Mouse (Mus musculus) forelimb bud, embryonic 11.5 days (tissue): Measurements from ENCODE around the gene Clk2.
A peak's percentile ranks its signal among the peaks of the same experiment; 100 is the strongest.

ENCODE experiments used
- DNase-seq: peaks from one replicate; pipeline ENCODE4 v3.0.0-alpha.2; 2012; ENCODE audit warnings: low read depth, low spot score

The Clk2 gene

DNA sequence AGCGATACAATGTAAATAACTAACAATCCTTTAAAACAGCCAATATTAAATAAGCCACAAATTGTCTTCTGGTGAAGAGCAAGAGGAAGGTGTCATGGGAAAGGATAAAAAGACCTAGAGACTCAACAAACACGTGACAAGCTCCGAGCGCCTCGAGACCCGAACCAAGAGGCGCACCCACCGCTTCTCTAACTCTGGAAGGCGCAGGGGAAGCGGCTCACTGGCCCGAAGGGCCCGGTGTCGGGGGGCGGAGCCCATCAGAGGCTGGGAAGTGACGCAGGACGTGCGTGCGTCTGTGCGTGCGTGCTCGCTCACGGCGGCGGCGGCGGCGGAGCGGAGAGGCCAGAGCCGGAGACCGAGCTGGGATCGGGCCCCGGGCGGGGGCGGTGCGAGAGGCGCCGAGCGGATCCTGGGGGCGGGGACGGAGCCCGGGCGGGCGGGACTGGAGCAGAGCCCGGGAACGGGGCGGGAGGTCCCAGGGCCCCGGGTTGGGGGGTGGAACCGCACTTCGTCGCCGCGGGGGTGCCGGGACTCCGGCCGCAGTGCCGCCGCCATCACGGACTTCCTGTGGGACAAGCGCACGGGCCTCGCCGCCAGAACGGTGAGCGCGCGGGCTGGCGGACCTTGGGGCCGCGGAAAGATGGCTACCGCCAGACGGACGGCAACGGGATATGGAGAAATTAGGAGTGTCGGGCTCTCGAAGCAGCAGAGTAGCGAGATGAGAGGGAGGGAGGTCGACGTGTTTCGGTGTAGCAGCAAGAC, at the start of gene Clk2:
Clk2 (plus strand) TSS at position 290 of the 762 bp plus-strand sequence.
- peak; percentile 91 for DNase-seq

DNA sequence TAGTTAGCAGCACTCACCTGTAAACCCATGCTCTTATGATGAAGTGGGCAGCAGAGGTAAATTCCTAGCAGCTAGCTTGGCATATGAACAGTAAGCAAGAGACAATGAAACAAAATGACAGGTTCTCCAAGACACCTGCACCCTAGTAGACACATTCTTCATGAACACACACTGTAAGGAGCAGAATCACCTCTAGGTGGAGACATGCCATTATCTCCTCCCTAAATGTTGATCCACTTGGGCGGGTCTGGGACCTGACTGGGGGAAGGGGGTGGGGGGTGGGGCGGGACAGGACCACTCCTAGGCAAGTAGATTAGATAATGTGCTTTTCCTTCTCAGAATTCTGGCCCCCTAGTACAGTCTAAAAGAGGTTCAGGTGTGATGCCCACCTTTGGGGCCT, 49.1 kb upstream of the Clk2 start:
- DNase-seq, result no peak

DNA sequence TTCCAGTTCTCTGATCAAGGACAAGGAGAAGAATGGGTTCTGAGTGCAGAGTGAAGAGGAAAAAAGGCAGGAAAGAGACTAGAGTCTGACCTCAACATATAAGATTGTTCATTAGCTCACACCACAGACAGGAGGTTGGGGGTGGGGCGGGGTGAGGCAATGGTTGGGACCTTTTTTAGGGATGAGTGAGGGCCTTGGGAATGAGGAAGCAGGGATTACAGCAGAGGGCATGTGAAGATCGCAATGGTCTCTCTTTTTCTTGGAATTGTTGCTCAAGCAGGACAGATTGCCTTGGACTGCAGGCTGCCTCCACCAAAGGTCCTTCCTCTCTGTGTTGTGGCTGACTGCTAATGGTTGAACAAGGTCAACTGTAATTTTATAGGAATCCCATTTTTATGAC, 41.3 kb upstream of the Clk2 start:
- no peak for DNase-seq

DNA sequence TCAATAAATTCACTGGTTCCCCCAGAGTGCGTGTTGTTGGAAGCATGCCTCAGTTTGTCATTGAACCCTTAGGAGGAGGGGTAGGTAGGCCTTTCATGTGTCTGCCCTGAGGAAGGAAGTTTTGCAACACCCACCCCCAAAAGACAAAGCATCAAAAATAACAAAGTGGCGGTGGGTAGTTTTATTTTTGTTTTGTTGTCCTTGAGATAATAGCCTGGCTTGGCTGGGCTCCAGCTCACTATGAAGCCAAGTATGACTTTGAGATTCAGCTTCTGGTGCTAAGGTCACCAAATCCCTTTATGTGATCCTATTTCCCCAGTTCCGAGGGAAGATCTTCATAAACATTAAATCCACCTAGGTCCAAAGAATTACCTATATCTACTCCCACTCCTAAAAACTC, 40.4 kb upstream of the Clk2 start:
- DNase-seq, result no peak

DNA sequence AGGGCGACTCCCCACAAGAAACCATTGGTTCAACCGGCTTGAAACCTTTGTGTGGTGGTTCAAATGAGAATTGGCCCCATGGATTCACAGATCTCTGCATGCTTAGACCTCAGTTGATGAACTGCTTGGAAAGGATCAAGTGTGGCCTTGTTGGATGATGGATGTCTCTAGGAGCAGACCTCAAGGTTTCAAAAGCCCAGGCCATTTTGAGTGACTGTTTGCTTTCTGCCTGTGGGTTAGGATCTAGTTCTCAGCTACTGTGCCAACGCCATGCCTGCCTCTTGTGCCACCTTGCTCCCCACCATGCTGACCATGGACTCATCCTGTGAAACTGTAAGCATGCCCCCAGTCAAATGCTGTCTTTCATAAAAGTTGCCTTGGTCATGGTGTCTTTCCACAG, 38.6 kb upstream of the Clk2 start:
- DNase-seq, result no peak

DNA sequence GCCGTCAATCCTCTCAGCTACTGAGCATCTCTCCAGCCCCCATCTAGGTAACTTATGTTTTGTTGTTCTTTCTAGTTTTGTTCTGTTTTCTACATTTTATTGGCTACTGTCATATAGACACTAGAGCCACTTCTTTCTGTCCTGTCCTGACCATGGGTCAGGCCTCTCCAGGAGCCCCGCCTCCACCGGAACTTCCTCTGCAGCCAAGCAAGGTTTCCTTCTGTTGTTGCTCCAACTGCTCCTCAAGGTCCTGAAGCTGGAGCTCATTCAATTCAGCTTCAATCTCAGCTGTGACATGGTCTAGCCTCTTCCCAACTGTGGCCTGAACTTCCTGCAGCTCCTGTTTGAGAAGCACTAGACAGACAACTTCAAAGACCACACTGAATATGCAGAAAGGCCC, 34.7 kb upstream of the Clk2 start:
- DNase-seq, result no peak

DNA sequence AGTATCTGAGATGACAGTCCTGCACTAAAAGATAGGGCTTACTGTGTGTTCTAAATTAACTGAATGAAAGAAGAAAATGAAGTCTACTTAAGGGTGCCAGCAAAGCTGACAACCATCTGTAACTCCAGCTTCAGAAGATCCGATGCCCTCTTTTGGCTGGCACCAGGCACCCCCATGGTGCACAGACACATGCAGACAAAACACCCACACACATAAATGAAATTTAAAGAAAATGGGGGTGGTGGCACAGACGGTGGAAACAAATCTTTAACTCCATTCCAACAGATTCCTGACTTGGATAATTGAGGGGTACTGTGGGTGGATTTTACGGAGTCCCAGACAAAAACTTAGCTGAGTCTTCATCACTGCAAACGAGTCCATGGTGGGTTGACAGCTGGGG, 32.8 kb upstream of the Clk2 start:
- DNase-seq, result no peak

DNA sequence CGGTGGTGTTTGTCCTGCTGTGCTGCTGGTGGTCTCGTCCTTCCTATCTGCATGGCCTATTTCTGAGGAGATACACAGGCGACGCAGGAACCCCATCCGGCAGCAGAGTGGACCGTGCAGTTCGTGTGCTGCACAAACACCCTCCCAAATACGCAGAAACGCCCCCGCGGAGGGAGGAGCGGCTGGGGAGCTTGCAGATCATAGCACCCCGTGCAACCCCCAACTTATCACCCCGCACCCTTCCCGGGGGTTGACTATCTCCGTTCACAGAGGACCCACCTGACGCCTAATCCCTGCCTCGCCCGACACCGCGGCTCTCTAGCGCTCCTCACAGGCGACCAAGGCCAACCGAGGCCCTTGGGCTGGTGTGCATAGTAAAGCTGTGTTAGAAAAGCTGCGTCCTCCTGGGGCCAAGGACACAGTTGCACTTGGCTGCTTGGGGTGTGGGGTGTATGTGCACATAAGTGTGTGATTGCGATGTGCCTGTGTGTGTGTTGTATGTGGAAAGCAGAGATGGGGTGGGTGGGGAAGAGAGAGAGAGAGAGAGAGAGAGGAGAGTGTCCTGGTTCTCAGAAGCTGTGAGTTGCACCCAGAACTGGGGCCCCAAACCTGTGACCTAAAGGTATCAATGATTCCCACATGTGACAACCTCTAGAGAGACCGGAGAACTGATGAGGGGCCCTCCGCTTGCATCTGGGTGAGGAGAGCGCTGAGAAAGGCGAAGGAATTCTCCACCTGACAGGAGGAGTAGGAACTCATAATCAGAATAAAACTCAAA, 32.1 kb upstream of the Clk2 start:
- no peak for DNase-seq

DNA sequence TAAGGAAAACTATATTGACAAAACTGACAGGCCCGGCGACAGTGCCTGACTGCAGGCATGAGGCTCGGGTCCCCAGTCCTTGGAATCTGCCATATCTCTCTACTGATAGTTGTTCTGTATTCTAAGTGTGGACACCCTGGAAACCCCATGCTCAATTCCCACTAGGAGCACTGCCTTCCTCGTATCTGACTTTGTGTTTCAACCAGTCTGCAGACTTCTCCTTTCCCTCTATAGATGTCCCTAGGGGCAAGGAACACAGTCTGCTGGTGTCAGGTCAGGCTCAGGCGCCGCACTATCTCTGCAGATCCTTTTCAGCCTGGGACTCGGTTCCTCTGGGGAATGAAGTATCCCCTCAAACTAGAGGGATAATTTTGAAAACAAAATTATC, 31.5 kb upstream of the Clk2 start:
- no peak for DNase-seq

DNA sequence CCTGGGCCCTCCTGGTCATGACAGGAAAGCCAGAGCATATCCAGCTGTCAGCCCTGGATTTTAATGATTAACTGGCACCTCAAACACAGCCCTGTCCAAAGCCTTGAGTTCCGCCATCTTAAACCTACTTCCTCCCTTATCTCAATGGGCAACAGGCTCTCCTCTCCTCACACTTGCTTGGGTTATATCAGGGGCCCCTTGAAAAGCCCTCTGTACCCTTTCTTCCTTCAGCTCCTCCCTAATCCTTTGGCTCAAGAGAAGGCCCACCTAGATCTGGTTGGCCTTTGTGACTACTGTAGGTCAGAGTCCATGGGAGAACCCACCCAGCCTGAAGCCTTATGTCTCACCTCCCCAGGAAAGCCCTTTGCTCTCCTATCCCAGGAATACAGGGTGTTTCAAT, 30.8 kb upstream of the Clk2 start:
- DNase-seq, result no peak

DNA sequence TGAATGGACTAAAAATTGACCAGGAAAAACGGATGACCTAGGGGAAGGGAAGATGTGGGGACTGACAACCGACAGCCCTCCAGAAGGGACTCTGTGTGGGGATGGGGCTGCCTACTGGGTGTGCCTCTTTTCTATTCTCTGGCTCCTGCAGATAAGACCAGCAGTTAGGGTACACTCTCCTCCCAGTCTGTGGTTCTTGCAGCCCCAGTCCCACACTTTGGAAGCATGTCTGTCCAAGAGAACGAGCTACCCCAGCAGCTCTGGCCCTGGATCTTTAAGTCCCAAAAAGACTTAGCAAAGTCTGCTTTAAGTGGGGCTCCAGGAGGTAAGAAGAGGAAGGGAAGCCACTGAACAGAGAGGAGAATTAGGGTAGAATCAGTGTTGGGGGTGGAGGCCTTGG, 28.6 kb upstream of the Clk2 start, which contains the start of gene Pklr:
Pklr (plus strand) TSS at position 185 of the 400 bp plus-strand sequence.
- DNase-seq, result no peak

DNA sequence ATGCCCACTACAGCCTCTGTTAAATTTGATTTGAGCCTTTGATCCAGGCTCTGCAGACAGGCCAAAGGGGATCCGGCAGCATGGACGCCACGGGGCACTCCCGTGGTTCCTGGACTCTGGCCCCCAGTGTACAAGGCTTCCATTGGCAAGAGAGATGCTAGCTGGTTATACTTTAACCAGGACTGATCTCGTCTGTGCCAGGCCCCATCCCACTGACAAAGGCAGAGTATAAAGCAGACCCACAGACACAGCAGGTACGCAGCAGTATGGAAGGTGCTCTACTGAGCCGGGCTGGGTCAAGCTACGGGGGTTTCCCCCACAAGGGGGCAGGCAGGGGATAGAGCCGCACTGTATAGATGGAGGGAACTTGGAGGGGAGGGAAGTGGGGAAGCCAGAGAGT, 28.2 kb upstream of the Clk2 start:
- DNase-seq, result no peak

DNA sequence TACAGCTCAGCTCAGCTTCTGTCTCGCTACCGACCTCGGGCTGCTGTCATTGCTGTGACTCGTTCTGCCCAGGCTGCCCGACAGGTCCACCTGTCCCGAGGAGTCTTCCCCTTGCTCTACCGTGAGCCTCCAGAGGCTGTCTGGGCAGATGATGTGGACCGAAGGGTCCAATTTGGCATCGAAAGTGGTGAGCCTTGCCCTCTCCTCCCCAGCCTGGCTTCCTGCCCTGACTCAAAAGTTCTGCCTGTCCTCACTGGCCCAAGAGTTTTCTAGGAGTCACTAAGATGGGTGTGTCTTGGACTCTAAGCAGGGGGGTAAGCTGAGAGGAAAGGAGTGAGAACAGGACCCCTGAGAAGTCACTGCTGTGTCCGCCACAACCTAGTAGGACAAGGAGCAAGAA, 19.8 kb upstream of the Clk2 start:
- no peak for DNase-seq

DNA sequence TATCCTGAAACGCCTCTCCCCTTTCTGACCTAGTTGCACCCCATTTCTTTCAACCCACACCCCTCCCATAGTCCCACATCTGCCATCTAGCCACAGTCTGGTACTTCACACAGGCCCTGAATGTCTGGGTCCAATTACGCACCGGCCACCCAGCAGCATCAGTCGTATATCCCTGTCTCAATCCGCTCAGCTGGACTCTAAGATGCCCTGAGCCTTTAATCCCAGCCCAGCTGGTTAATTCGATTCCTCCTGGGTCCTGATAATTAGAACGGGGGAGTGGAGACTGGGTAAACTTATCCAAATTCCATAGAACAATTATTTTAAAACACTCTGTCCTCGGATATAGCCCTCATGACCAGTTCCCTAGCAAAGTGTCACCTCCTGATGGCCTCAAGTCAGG, 19.0 kb upstream of the Clk2 start:
- DNase-seq, result no peak

DNA sequence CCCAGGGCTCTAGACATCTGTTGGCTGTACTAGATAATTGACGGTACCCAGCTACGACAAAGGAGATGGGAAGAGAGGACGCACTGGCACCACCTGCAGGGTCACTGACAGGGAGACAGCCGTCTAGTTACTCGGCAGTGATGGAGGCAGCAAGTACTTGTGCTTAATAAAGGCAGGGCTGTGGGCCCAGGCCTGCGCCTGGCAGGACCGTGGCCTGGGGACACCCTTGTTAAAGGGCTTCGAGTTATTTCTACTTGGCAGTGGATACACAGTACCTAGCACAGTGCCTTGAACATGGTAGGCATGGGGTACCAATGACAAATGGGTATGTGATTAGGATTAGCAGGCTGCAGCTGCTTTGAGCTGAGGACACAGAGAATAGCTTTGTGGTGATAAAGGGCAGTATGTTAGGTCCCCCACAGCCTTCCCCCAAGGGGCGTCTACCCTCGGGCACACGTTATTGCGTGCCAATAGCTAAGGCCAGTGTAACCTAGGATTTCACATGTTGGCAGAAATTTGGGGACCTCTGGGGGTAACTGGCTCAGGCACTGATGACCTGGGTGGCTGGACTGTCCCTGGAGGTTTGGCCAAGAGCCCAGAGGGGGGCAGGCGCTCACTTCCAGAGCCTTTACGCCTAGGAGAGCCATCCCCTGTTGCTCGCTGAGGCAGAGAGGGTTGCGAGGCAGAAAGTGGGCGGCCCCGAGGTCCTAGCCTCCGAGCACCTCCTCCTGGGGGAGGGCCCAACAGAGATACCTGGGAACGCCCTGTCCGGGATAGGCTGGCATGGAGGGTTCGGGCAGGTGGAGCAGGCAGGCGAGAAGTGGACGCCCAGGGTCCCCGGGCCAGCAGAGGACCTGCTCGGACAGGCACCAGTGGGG, 17.3 kb upstream of the Clk2 start:
- no peak for DNase-seq

DNA sequence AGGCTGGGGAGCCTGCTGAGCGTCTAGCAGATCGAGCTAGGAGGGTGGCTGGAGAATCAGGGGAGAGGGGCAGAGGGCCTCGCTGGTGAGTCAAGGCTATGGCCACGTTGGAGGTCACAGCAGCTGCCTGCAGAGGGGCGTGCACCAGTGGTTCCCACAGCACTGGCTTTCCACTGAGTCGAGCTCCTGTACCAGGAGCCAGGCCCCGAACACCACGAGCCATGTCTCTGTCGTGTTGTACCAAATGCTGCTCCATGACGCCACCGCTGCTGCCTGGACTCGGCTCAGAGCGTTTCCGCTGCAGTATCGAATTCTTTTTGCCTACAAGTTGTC, 16.6 kb upstream of the Clk2 start:
- no peak for DNase-seq

DNA sequence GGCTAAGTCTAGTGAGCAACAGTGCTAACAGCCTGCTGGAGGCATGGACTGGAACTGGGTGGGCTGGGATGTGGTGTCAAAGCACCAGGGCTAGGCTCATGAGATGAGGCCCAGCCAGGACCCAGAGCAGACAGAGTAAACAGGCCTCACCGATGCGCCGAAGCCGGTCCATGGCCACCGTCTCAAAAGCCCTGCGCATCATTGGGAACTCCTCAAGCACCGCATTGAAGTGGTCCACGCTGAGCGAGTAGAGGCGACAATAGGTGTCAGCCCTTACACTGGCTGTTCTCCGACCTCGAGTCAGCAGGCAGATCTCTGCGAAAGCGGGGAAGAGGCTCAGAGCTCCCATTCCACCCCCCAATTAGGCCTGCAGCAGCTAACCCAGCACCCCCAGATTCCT, 16.0 kb upstream of the Clk2 start:
- DNase-seq, result no peak

DNA sequence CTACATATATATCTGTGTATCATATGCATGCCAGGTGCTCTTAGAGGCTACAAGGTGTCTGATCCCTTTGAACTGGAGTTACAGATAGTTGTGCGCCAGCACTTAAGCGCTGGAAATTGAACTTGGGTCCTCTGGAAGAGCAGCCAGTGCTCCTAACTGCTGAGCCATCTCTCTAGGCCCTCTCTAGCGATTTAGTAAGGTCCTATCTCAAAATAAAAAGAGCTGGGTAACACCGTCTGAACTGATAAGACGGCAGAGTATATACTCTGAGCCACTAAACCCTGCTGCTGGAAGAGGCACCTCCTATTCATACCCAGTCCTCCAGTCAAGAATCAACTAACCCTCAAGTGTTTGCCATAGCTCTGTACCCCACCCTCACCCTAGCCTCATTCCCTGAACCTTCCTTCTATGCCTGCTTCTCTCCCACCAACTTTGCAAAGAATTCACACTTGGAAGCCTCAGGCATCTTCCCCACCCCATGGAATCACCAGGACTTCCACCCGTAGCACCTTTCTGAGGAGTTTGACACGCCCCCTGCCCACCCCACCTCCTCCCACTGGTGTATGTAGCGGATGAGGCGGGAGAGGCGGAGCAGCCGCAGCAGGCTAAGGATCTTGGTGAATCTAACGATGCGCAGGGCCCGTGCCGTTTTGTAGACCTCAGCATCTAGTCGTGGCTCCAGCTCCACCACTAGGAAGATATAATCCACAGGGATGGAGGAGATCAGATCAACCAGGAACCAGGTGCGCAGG, 12.3 kb upstream of the Clk2 start:
- no peak for DNase-seq

DNA sequence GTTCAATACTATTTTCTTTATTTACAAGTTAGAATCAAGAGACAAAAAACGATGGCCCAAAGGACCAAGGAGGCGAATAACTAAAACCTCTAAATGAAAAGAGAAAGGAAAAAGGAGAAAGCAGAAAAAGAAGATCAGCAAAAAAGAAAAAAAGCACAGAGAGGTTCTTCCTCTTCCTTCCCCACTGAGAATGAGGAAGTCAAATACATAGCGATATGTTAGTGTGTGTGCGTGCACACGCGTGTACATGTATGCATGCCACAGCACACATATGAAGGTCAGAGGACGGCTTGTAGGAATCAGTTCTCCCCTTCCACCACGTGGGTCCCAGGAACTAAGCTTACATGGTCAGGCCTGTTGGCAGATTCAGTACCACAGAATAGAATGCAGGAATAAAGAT, 7.6 kb upstream of the Clk2 start:
- DNase-seq, result no peak

DNA sequence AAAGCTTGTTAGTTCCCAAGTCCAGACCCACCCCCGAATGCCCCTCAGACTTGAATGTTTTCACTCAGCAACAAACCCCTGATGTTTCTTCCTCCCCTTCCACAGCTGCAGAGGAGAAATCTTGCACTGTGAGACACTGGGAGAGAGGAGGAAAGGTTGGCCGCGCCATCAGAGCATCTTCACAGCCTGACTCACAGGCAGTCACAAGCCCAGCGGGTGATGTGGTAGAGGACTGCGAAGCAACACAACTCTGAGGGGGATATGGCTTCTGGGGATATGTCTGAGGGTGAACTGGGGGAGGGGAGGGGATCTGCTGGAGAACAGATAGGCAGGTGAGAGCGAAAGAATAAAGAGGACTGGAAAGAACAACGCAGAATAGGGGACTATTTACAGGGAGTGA, 5.9 kb upstream of the Clk2 start:
- DNase-seq, result no peak

DNA sequence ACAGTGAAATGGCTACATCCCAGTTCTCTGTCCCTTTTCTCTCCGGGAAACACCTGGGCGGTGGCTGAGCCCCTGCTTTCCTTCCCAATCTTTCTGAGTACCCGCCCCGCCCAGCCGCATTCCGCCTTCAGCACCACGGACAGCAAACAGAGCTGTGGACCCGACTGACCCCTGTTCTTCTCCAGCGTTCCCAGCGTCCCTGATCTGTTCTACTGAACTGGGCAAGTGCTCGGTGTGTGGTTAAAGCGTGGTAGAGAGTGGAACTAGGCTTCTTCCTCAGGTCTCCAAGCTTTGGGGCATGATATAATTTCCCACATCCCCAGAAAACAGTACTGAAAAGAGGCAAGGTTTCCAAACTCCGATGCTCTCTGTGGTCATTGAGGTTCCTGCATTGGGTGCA, 5.4 kb upstream of the Clk2 start:
- DNase-seq, result peak; percentile 68
